Mouse (Mus musculus) B cell, adult (primary cell): ENCODE measurements around the gene Csrnp3. TPM values are rescaled to one million over a fixed set of nuclear protein-coding genes. Genes with fewer than 3 reads are reported as not detected.

Experiments used
- total RNA-seq: library from RNA; stranded (reverse); gene quantifications from 4 replicates; pipeline ENCODE4 v1.2.4, GENCODE M21; 2023; ENCODE audit not compliant: inconsistent age

Csrnp3 gene
- total RNA-seq: not detected in 4 replicates

DNA sequence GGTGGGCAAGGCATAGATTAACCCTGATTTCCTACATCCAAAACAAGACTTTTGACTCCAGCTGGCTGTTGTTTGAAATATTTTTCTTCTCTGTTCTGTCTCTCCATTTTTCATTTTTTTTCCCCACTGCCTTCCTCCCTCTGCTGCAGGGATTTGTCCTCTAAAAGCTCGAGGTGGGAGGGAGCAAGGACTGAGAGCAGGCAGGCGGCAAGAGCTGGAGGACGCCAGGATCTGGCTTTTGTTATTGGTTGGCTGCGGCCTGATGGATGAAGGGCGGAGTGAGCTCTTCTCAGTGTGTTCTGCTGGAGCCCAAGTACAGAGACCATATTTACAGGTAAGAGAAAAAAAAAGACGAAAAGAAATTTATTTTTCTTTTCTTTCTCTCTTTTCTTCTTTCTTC, at the start of gene Csrnp3:
Csrnp3 (plus strand) TSS at position 217 of the 400 bp plus-strand sequence.

Other genes with a start within 250 kb of the Csrnp3 start
- not detected in 4 replicates for gene Scn2a, start 225.0 kb upstream of the Csrnp3 start, total RNA-seq